Mouse (Mus musculus) neural tube, embryonic 14.5 days (tissue): ENCODE data around the gene Myh9. TPM values are rescaled to one million over a fixed set of nuclear protein-coding genes. Genes with fewer than 3 reads are reported as not detected.
"Not testable (repeated sequence)": the region's sequence is repeated elsewhere in the genome, so short reads cannot be mapped to it uniquely, and the experiment has no call there.

ENCODE experiments used
- ATAC-seq: fragments of 200-750 bp; cut with Nextera tagmentation; 2 replicates; pipeline ENCODE4 v1.8.0; 2017; ENCODE audit warnings: low read depth, mild to moderate bottlenecking, moderate TSS enrichment, moderate library complexity
- H3K27ac ChIP-seq: fragments of 300-500 bp; sonication (generic); 2 replicates; pipeline ENCODE4 v1.5.1; 2014; ENCODE audit warnings: low read depth, mild to moderate bottlenecking, control low read depth, low read length, moderate library complexity, mixed read lengths
- H3K27me3 ChIP-seq: fragments of 300-500 bp; sonication (generic); 2 replicates; pipeline ENCODE4 v1.6.1; 2014; ENCODE audit warnings: low read length; ENCODE audit not compliant: control insufficient read depth, insufficient read depth
- H3K36me3 ChIP-seq: fragments of 300-500 bp; sonication (generic); 2 replicates; pipeline ENCODE4 v1.6.1; 2014; ENCODE audit warnings: low read length, mixed read lengths; ENCODE audit not compliant: control insufficient read depth, insufficient read depth
- H3K4me1 ChIP-seq: fragments of 300-500 bp; sonication (generic); 2 replicates; pipeline ENCODE4 v1.6.1; 2014; ENCODE audit warnings: low read length; ENCODE audit not compliant: control insufficient read depth, insufficient read depth
- H3K4me2 ChIP-seq: fragments of 300-500 bp; sonication (generic); 2 replicates; pipeline ENCODE4 v1.6.1; 2014; ENCODE audit warnings: mild to moderate bottlenecking, low read depth, low read length, control low read depth
- H3K4me3 ChIP-seq: fragments of 300-500 bp; sonication (generic); 2 replicates; pipeline ENCODE4 v1.5.1; 2014; ENCODE audit warnings: low read depth, low read length, control low read depth, mixed read lengths
- H3K9ac ChIP-seq: fragments of 300-500 bp; sonication (generic); replicated peaks from 2 replicates; pipeline ENCODE4 v1.6.1; 2014; ENCODE audit warnings: low read depth, mild to moderate bottlenecking, control low read depth, low read length, mixed read lengths
- H3K9me3 ChIP-seq: fragments of 300-500 bp; sonication (generic); 2 replicates; pipeline ENCODE4 v1.6.1; 2016; ENCODE audit warnings: low read length; ENCODE audit not compliant: control insufficient read depth
- WGBS: fragments of 180-500 bp; shearing (Covaris S2); extraction: QIAGEN DNeasy Blood & Tissue Kit; methylation state at CpG from one replicate; pipeline ENCODE4 v1.1.7; 2014; 5-methylcytosine and 5-hydroxymethylcytosine counted together
- polyA plus RNA-seq: library from polyadenylated mRNA; unstranded; fragments of >200 nt; fragmentation: Nextera tagmentation; extraction: Ambion mirVana; gene quantifications from 2 replicates; pipeline ENCODE4 v1.2.1, GENCODE M21; 2014

Gene Myh9
- polyA plus RNA-seq, 1 experiment from 2014 or later, result 9.5 TPM

DNA sequence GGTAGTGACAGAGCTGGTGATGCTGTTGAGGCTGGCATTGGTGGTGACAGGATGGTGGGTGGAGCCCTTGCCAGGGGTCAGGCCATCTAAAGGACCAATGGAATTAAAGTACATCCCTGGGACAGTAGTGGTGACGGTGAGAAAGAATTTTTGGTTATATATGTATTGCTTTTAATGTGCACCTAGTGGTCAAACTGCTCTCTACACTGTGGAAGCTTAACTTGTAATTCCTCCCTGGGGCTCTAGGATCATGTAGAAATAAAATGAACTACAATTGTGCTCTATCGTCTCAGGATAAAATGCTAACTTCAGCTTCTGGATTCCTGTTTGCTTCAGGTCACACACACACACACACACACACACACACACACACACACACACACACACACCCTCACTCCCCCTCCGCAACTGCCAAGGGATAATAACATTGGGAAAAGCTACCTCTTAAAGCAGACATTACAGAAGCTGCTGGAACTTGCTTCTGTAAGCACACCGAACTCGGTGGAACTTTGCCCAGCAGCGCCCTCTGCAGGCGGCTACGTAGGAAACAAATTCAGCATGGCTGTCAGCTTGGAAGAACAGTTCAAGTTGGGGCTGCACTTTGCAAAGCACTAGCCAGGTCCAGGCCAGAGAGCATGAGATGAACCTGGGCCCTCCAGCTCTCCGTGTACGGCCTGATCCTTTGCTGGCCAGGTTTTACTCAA, 117.6 kb downstream of the Myh9 start:
- 33% methylated on average over 3 of the region's 10 CpGs for whole genome bisulfite sequencing

GRCm38 (mm10) chr15:77721509-77721908, 120.5 kb downstream of the Myh9 start:
- not testable (repeated sequence) for H3K4me2 ChIP-seq, ATAC-seq, H3K4me3 ChIP-seq, H3K36me3 ChIP-seq, H3K27ac ChIP-seq, H3K4me1 ChIP-seq, H3K9ac ChIP-seq, H3K27me3 ChIP-seq, H3K9me3 ChIP-seq
- WGBS, result no CpG with 5 or more reads among the region's 3 CpGs

More for the DNA sequence above, 117.6 kb downstream of the Myh9 start:
- H3K4me3 ChIP-seq, ATAC-seq, H3K4me1 ChIP-seq, H3K4me2 ChIP-seq, H3K9me3 ChIP-seq, H3K27me3 ChIP-seq, H3K9ac ChIP-seq, H3K27ac ChIP-seq, H3K36me3 ChIP-seq: not testable (repeated sequence)

DNA sequence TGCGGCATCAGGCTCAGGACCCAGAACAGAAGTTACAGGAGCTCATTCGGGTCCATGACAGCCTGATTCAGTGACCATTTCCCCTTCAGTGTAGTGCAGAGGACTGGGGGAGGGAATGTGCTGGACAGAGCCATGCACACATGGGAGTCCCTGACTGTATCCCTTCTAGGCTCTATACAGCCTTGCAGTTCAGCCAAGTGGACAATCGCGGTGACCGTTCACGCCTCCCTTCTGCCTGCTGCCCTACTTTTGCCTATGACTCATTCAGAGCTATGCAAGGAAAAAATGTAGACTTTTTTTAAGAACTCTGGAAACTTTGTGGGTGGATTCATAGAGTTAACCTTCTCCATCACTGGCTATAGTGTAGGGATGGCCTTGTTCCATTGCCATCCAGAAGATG, 123.7 kb downstream of the Myh9 start:
- not testable (repeated sequence) for ATAC-seq, H3K4me1 ChIP-seq, H3K9ac ChIP-seq, H3K4me3 ChIP-seq, H3K36me3 ChIP-seq, H3K27ac ChIP-seq, H3K4me2 ChIP-seq, H3K27me3 ChIP-seq, H3K9me3 ChIP-seq
- WGBS, result 80% methylated on average over 2 of the region's 6 CpGs

Other genes starting within 250 kb of the Myh9 start
- not detected in 2 replicates for gene Apol10b, start 246.1 kb downstream of the Myh9 start, polyA plus RNA-seq
- not detected in 2 replicates for gene Gm36245, start 242.9 kb downstream of the Myh9 start, polyA plus RNA-seq
- gene Apol11b, start 198.9 kb downstream of the Myh9 start, polyA plus RNA-seq, result not detected in 2 replicates
- gene Apol7e, start 143.3 kb downstream of the Myh9 start, polyA plus RNA-seq, result not detected in 2 replicates
- gene Apol9b, start 113.1 kb downstream of the Myh9 start, polyA plus RNA-seq, result 0.16 TPM in 1 of 2 replicates, not detected in the other
- gene Apol8, start 85.2 kb downstream of the Myh9 start, polyA plus RNA-seq, result 0.07 TPM in 1 of 2 replicates, not detected in the other
- gene Txn2, start 86.8 kb upstream of the Myh9 start, polyA plus RNA-seq, result 208 and 212 TPM in 2 replicates
- gene Foxred2, start 114.5 kb upstream of the Myh9 start, polyA plus RNA-seq, result 9.0 and 11.2 TPM in 2 replicates
- 177 TPM in 2 replicates for gene Eif3d, start 128.6 kb upstream of the Myh9 start, polyA plus RNA-seq